Mouse (Mus musculus) olfactory bulb, adult 2 months (tissue): ENCODE measurements at regions not wholly inside any gene's neighbourhood (a gene's known extent, or its start where the extent isn't known, plus 50 kb on each side); places are given as distances from the start of the nearest gene placed in this dataset.

Source experiments
- CTCF ChIP-seq: fragments of 200-500 bp; IDR thresholded peaks from 2 replicates; pipeline ENCODE4 v1.5.1; 2012; ENCODE audit warnings: low read depth, mild to moderate bottlenecking, low read length, moderate library complexity; ENCODE audit not compliant: insufficient read depth
- POLR2A ChIP-seq: fragments of 200-500 bp; IDR thresholded peaks from 2 replicates; pipeline ENCODE4 v1.6.1; 2012; ENCODE audit warnings: mild to moderate bottlenecking, low read depth, low read length, moderate library complexity; ENCODE audit not compliant: insufficient read depth

DNA sequence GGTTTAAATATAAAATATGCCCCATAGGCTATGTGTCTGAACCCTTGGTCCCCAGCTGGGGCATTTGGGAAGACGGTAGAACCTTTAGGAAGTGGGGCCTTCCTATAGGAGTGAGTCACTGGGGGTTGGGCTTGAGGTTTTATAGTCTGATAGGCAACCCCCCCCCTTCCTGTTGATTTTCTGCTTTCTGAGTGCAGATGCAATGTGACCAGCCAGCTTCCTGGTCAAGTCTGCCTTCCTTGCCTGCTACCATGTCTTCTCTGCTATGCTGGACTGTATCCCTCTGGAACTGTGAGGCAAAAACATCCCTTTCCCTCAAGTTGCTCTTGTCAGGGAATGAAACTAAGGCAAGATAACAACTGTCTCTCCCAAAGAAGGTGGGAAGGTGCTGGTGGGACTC is 122.4 kb upstream of the Mvb12b start:
- TF ChIP-seq CTCF (no peak), POLR2A (no peak)
